Mouse (Mus musculus): ENCODE measurements around the gene Tmem230.

- TF ChIP-seq CTCF (IDR thresholded peaks at IDR 0.05; ENCODE audit: extremely low read depth, insufficient read length, insufficient replicate concordance, low read depth, low read length), result no peak
- TF ChIP-seq POLR2A (IDR thresholded peaks at IDR 0.05; ENCODE audit: low read depth, low read length), result no peak
Measured at GRCm38 (mm10) chr2:132272694-132273389, 25.2 kb upstream of the Tmem230 start.

Data from small intestine, adult 2 months (tissue).